9 mouse cellular contexts compared by ENCODE assay signal in genomic region chr3:21563454-21563853, GRCm38 (mm10).
DNase-seq lines count a peak whose midpoint lies in the region; ATAC-seq and TF ChIP-seq lines count a peak whose summit lies in the region.
"Had no signal": no experiment of that assay in that cellular context is flagged by ENCODE, and none has a peak within 500 bp of the region (broad histone marks: within the 10 kb centered on the region; RNA-seq: fewer than 3 reads in every experiment).

No protein-coding gene starts in this region.

- ATAC-seq in lung, embryonic 14.5 days (ENCODE audit: insufficient read depth) = peak; percentile 26; the same call in 1 of the 2 replicates
- ATAC-seq in megakaryocyte-erythroid progenitor cell, adult 5-6 weeks (replicated peaks; ENCODE audit: low FRiP score, low TSS enrichment, poor library complexity, severe bottlenecking) = no peak
- ATAC-seq in neural tube, embryonic 15.5 days (ENCODE audit: low FRiP score) = no peak
- ATAC-seq in intestine, embryonic 16.5 days = no peak; the same call in 1 of the 2 replicates

- DNase-seq in gastrocnemius, adult 2 months = no peak
- no peak for DNase-seq in gastrocnemius, postnatal 4 days (ENCODE audit: low spot score in 2 of 2)
- DNase-seq in CD4-positive helper T cell, adult 2 months (ENCODE audit: low read depth, low spot score) = peak; percentile 21
- DNase-seq in fat pad, adult 2 months (ENCODE audit: extremely low read depth, low read depth, low spot score) = peak; percentile 80
- DNase-seq in lung, embryonic 14.5 days = peak; percentile 63
- DNase-seq: liver had no signal

- H3K36me3 ChIP-seq in lung, embryonic 14.5 days (ENCODE audit: insufficient read depth) = no peaks in the 10 kb centered on the region
- no peaks in the 10 kb centered on the region for H3K36me3 ChIP-seq in neural tube, embryonic 15.5 days
- H3K36me3 ChIP-seq in intestine, embryonic 16.5 days (ENCODE audit: control insufficient read depth, insufficient read depth, low read length) = no peaks in the 10 kb centered on the region

- H3K9me3 ChIP-seq in lung, embryonic 14.5 days (ENCODE audit: low read depth, low read length) = no peaks in the 10 kb centered on the region
- H3K9me3 ChIP-seq in neural tube, embryonic 15.5 days (replicated peaks) = no peaks in the 10 kb centered on the region
- no peaks in the 10 kb centered on the region for H3K9me3 ChIP-seq in intestine, embryonic 16.5 days (ENCODE audit: control insufficient read depth, low read length)

- intact Hi-C loops in gastrocnemius, adult 2 months (cut with DNase I) = loop anchor here (5.0 to 10.0 kb wide), 3 partner anchors 296 to 909 kb away; partner anchors contain the start of gene Tbl1xr1

- 59% methylated on average over 3 of the region's 3 CpGs for WGBS in lung, embryonic 14.5 days
- 58% methylated on average over 3 of the region's 3 CpGs for WGBS in neural tube, embryonic 15.5 days
- 58% methylated on average over 3 of the region's 3 CpGs for WGBS in intestine, embryonic 16.5 days

- no peak overlapping the region for H3K4me2 ChIP-seq in lung, embryonic 14.5 days
- H3K4me2 ChIP-seq in neural tube, embryonic 15.5 days = no peak overlapping the region
- H3K4me2 ChIP-seq in intestine, embryonic 16.5 days (ENCODE audit: low read depth, low read length) = no peak overlapping the region

- no peak overlapping the region for H3K9ac ChIP-seq in lung, embryonic 14.5 days
- H3K9ac ChIP-seq in neural tube, embryonic 15.5 days (replicated peaks) = no peak overlapping the region
- H3K9ac ChIP-seq in intestine, embryonic 16.5 days (ENCODE audit: low read depth, low read length) = no peak overlapping the region

- TF ChIP-seq CTCF in gastrocnemius, adult 2 months (IDR thresholded peaks at IDR 0.05) = no peak
- no peak for TF ChIP-seq CTCF in lung, embryonic 14.5 days (IDR thresholded peaks at IDR 0.05; ENCODE audit: low read depth)

- peaks cover 20% of the 10 kb centered on the region; the same call in 1 of the 2 replicates for H3K4me1 ChIP-seq in lung, embryonic 14.5 days (ENCODE audit: insufficient read depth)
- peaks cover 18% of the 10 kb centered on the region for H3K4me1 ChIP-seq in neural tube, embryonic 15.5 days
- H3K4me1 ChIP-seq in intestine, embryonic 16.5 days (ENCODE audit: control insufficient read depth, insufficient read depth, low read length) = peaks cover 7% of the 10 kb centered on the region

- H3K27me3 ChIP-seq in lung, embryonic 14.5 days (ENCODE audit: insufficient read depth, low read length) = no peaks in the 10 kb centered on the region
- no peaks in the 10 kb centered on the region for H3K27me3 ChIP-seq in neural tube, embryonic 15.5 days (replicated peaks)
- H3K27me3 ChIP-seq in intestine, embryonic 16.5 days (replicated peaks; ENCODE audit: control insufficient read depth, insufficient read depth, low read length) = no peaks in the 10 kb centered on the region

- peak overlapping the region; percentile 87 for H3K27ac ChIP-seq in gastrocnemius, adult 2 months
- H3K27ac ChIP-seq in lung, embryonic 14.5 days (ENCODE audit: low read depth) = no peak overlapping the region
- no peak overlapping the region for H3K27ac ChIP-seq in neural tube, embryonic 15.5 days (replicated peaks)
- no peak overlapping the region for H3K27ac ChIP-seq in intestine, embryonic 16.5 days (ENCODE audit: low read length)

- H3K4me3 ChIP-seq in gastrocnemius, adult 2 months = no peak overlapping the region
- no peak overlapping the region for H3K4me3 ChIP-seq in lung, embryonic 14.5 days (ENCODE audit: low read depth, low read length)
- no peak overlapping the region for H3K4me3 ChIP-seq in neural tube, embryonic 15.5 days (replicated peaks)
- H3K4me3 ChIP-seq in intestine, embryonic 16.5 days (ENCODE audit: low read length) = no peak overlapping the region

Comparison
In these comparisons a context has a peak if more than half of its experiments do, and no peak if none do; other contexts are left out.
1. DNase-seq: peak in CD4-positive helper T cell, adult 2 months (single experiment), fat pad, adult 2 months (single experiment) and lung, embryonic 14.5 days (single experiment); none in gastrocnemius, adult 2 months (single experiment) and gastrocnemius, postnatal 4 days (0 of 2).